ENCODE assay signal across 7 mouse cellular contexts in the genomic region with DNA sequence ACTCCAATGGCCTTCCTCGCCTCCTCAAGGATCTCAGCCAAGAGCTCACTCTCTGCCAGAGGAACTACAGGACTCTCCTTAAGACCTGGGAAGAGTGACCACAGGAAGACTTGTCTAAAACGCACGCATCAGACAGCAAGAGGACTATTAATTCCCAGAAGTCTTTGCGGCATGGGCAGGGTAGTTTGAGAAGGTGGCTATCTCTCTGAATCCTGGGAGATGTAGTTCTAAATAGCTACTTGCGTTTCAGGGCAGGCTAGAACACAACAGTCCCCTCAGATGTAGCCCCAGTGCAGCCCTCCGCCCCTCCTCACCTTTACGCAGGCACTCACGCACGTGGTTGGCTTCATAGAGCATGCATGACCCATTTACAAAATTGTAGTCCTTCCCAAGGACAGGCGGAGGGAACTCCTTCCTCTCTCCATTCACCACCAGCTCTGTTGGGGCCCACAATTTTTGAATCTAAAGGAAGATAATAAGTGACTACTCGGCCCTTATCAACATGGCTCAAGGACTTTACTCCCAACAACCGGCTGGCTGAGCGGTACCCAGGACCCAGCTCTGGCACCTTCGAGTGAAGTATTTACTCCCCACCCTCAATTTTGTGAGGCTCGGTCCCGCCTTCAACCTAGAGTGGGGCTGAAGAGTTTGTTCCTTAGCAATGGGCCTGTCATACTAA. TPM values are rescaled to one million over a fixed set of nuclear protein-coding genes. Genes with fewer than 3 reads are reported as not detected.
DNase-seq lines count a peak whose midpoint lies in the region; ATAC-seq and TF ChIP-seq lines count a peak whose summit lies in the region.

No protein-coding gene starts in this region.

- H3K27ac ChIP-seq in lung, embryonic 14.5 days (ENCODE audit: low read depth) = no peak overlapping the region
- H3K27ac ChIP-seq in embryonic fibroblast, embryonic 13.5 days (ENCODE audit: insufficient read depth, low read length) = no peak overlapping the region
- no peak overlapping the region for H3K27ac ChIP-seq in midbrain, embryonic 16.5 days (ENCODE audit: low read length)

- no peak for TF ChIP-seq CTCF in lung, embryonic 14.5 days (IDR thresholded peaks at IDR 0.05; ENCODE audit: low read depth)
- TF ChIP-seq CTCF in embryonic fibroblast, embryonic 13.5 days (IDR thresholded peaks at IDR 0.05; ENCODE audit: borderline replicate concordance, insufficient read depth, low read length) = no peak

- H3K4me2 ChIP-seq in lung, embryonic 14.5 days = peak overlapping the region; percentile 50
- H3K4me2 ChIP-seq in midbrain, embryonic 16.5 days (ENCODE audit: low read length) = peak overlapping the region; percentile 33

- H3K36me3 ChIP-seq in lung, embryonic 14.5 days (ENCODE audit: insufficient read depth) = no peaks in the 10 kb centered on the region
- no peaks in the 10 kb centered on the region for H3K36me3 ChIP-seq in midbrain, embryonic 16.5 days (ENCODE audit: control insufficient read depth, insufficient read depth, low read length)

- no peaks in the 10 kb centered on the region for H3K27me3 ChIP-seq in lung, embryonic 14.5 days (ENCODE audit: insufficient read depth, low read length)
- no peaks in the 10 kb centered on the region for H3K27me3 ChIP-seq in midbrain, embryonic 16.5 days (ENCODE audit: control insufficient read depth, insufficient read depth, low read depth, low read length)

- peak overlapping the region; percentile 14; the same call in 1 of the 2 replicates for H3K4me3 ChIP-seq in lung, embryonic 14.5 days (ENCODE audit: low read depth, low read length)
- H3K4me3 ChIP-seq in embryonic fibroblast, embryonic 13.5 days (ENCODE audit: insufficient read depth, low read length) = no peak overlapping the region
- H3K4me3 ChIP-seq in midbrain, embryonic 16.5 days (ENCODE audit: low read depth, low read length) = no peak overlapping the region

- peak; percentile 59 for DNase-seq in lung, embryonic 14.5 days
- DNase-seq in lung, postnatal 25 days (ENCODE audit: low spot score) = no peak
- peak; percentile 45 for DNase-seq in kidney, postnatal 10 days
- DNase-seq in layer of hippocampus, adult 9-11 months = no peak
- no peak for DNase-seq in thymus, postnatal 0 days (ENCODE audit: low spot score)

- no peaks in the 10 kb centered on the region for H3K4me1 ChIP-seq in lung, embryonic 14.5 days (ENCODE audit: insufficient read depth)
- H3K4me1 ChIP-seq in embryonic fibroblast, embryonic 13.5 days (ENCODE audit: control insufficient read depth, insufficient read depth, low read length) = no peaks in the 10 kb centered on the region
- H3K4me1 ChIP-seq in midbrain, embryonic 16.5 days (ENCODE audit: control insufficient read depth, insufficient read depth, low read length) = no peaks in the 10 kb centered on the region

- TF ChIP-seq POLR2A in embryonic fibroblast, embryonic 13.5 days (IDR thresholded peaks at IDR 0.05; ENCODE audit: low read depth, low read length) = peak; percentile 49; the same call in 1 of the 2 replicates

- WGBS in lung, embryonic 14.5 days = 53% methylated on average over 16 of the region's 16 CpGs
- WGBS in midbrain, embryonic 16.5 days = 77% methylated on average over 16 of the region's 16 CpGs

- no peaks in the 10 kb centered on the region for H3K9me3 ChIP-seq in lung, embryonic 14.5 days (ENCODE audit: low read depth, low read length)
- H3K9me3 ChIP-seq in midbrain, embryonic 16.5 days (replicated peaks; ENCODE audit: control insufficient read depth, low read length, poor library complexity, severe bottlenecking) = no peaks in the 10 kb centered on the region

- peak; percentile 5; the same call in 1 of the 2 replicates for ATAC-seq in lung, embryonic 14.5 days (ENCODE audit: insufficient read depth)
- ATAC-seq in midbrain, embryonic 16.5 days = 0 out of 2 replicates have a peak, but pooled peaks have one; percentile 18

- peak overlapping the region; percentile 21; the same call in 1 of the 2 replicates for H3K9ac ChIP-seq in lung, embryonic 14.5 days
- H3K9ac ChIP-seq in midbrain, embryonic 16.5 days (ENCODE audit: low read depth, low read length) = no peak overlapping the region

RNA-seq across cellular contexts. Expression of a gene that starts 6.2 kb away (rescaled TPM):
- polyA plus RNA-seq in lung, embryonic 14.5 days (2014; fragmentation: Nextera tagmentation; extraction: Ambion mirVana) = 0.47 and 0.86 TPM in 2 replicates
- polyA plus RNA-seq in embryonic fibroblast, embryonic 13.5 days (2011; ENCODE audit: insufficient read length, low read depth, missing spikeins) = not detected in 2 replicates
- 0.15 and 0.16 TPM in 2 replicates for polyA plus RNA-seq in midbrain, embryonic 16.5 days (2015; fragmentation: Nextera tagmentation; extraction: Ambion mirVana)
- polyA plus RNA-seq in thymus, postnatal 0 days (2015; fragmentation: Nextera tagmentation; extraction: Ambion mirVana) = 2.6 and 2.8 TPM in 2 replicates

RNA-seq across cellular contexts. Expression of a gene that starts 8.7 kb away (rescaled TPM):
- polyA plus RNA-seq in lung, embryonic 14.5 days (2014; fragmentation: Nextera tagmentation; extraction: Ambion mirVana) = 135 and 139 TPM in 2 replicates
- 218 and 278 TPM in 2 replicates for polyA plus RNA-seq in embryonic fibroblast, embryonic 13.5 days (2011; ENCODE audit: insufficient read length, low read depth, missing spikeins)
- 232 and 243 TPM in 2 replicates for polyA plus RNA-seq in midbrain, embryonic 16.5 days (2015; fragmentation: Nextera tagmentation; extraction: Ambion mirVana)
- polyA plus RNA-seq in thymus, postnatal 0 days (2015; fragmentation: Nextera tagmentation; extraction: Ambion mirVana) = 177 and 178 TPM in 2 replicates

RNA-seq across cellular contexts. Expression of a gene that starts 11.2 kb away (rescaled TPM):
- not detected in 2 replicates for polyA plus RNA-seq in lung, embryonic 14.5 days (2014; fragmentation: Nextera tagmentation; extraction: Ambion mirVana)
- not detected in 2 replicates for polyA plus RNA-seq in embryonic fibroblast, embryonic 13.5 days (2011; ENCODE audit: insufficient read length, low read depth, missing spikeins)
- polyA plus RNA-seq in midbrain, embryonic 16.5 days (2015; fragmentation: Nextera tagmentation; extraction: Ambion mirVana) = not detected in 2 replicates
- polyA plus RNA-seq in thymus, postnatal 0 days (2015; fragmentation: Nextera tagmentation; extraction: Ambion mirVana) = not detected in 2 replicates

RNA-seq across cellular contexts. Expression of a gene that starts 13.2 kb away (rescaled TPM):
- polyA plus RNA-seq in lung, embryonic 14.5 days (2014; fragmentation: Nextera tagmentation; extraction: Ambion mirVana) = 3.0 and 3.3 TPM in 2 replicates
- polyA plus RNA-seq in embryonic fibroblast, embryonic 13.5 days (2011; ENCODE audit: insufficient read length, low read depth, missing spikeins) = 0.68 and 1.2 TPM in 2 replicates
- polyA plus RNA-seq in midbrain, embryonic 16.5 days (2015; fragmentation: Nextera tagmentation; extraction: Ambion mirVana) = 4.1 and 4.2 TPM in 2 replicates
- 1.1 and 1.5 TPM in 2 replicates for polyA plus RNA-seq in thymus, postnatal 0 days (2015; fragmentation: Nextera tagmentation; extraction: Ambion mirVana)

RNA-seq across cellular contexts. Expression of a gene that starts 15.7 kb away (rescaled TPM):
- polyA plus RNA-seq in lung, embryonic 14.5 days (2014; fragmentation: Nextera tagmentation; extraction: Ambion mirVana) = 4,463 and 4,749 TPM in 2 replicates
- 3,506 and 4,699 TPM in 2 replicates for polyA plus RNA-seq in embryonic fibroblast, embryonic 13.5 days (2011; ENCODE audit: insufficient read length, low read depth, missing spikeins)
- 5,323 and 5,449 TPM in 2 replicates for polyA plus RNA-seq in midbrain, embryonic 16.5 days (2015; fragmentation: Nextera tagmentation; extraction: Ambion mirVana)
- polyA plus RNA-seq in thymus, postnatal 0 days (2015; fragmentation: Nextera tagmentation; extraction: Ambion mirVana) = 3,702 and 3,772 TPM in 2 replicates

Comparison
In these comparisons a context has a peak if more than half of its experiments do, and no peak if none do; other contexts are left out.
1. DNase-seq: peak in lung, embryonic 14.5 days (single experiment) and kidney, postnatal 10 days (single experiment); none in lung, postnatal 25 days (single experiment), layer of hippocampus, adult 9-11 months (single experiment) and thymus, postnatal 0 days (single experiment).